Mouse (Mus musculus): ENCODE measurements around the gene Mr1.
A peak's percentile ranks its signal among the peaks of the same experiment; 100 is the strongest.

The Mr1 gene

GRCm38 (mm10) chr1:155126716-155127115 lies 19.9 kb downstream of the Mr1 start:
- no peak for DNase-seq

GRCm38 (mm10) chr1:155124397-155124796 lies 22.2 kb downstream of the Mr1 start:
- DNase-seq = no peak

- DNase-seq = no peak
Observed at GRCm38 (mm10) chr1:155121977-155122939, 24.4 kb downstream of the Mr1 start.

GRCm38 (mm10) chr1:155119719-155120118 lies 26.9 kb downstream of the Mr1 start:
- no peak for DNase-seq

GRCm38 (mm10) chr1:155113946-155114345 lies 32.7 kb downstream of the Mr1 start:
- no peak for DNase-seq

- DNase-seq = no peak
Observed at GRCm38 (mm10) chr1:155112875-155113274, 33.7 kb downstream of the Mr1 start.

GRCm38 (mm10) chr1:155112118-155112517 lies 34.5 kb downstream of the Mr1 start:
- no peak for DNase-seq

GRCm38 (mm10) chr1:155111491-155111890 lies 35.1 kb downstream of the Mr1 start:
- DNase-seq = no peak

- no peak for DNase-seq
Observed at GRCm38 (mm10) chr1:155109387-155110350, 36.9 kb downstream of the Mr1 start.

- no peak for DNase-seq
Observed at GRCm38 (mm10) chr1:155108412-155108811, 38.2 kb downstream of the Mr1 start.

GRCm38 (mm10) chr1:155107843-155108242 lies 38.8 kb downstream of the Mr1 start:
- DNase-seq = no peak

- DNase-seq = no peak
Observed at GRCm38 (mm10) chr1:155106310-155106709, 40.3 kb downstream of the Mr1 start.

- DNase-seq = no peak
Observed at GRCm38 (mm10) chr1:155103991-155104390, 42.6 kb downstream of the Mr1 start.

- DNase-seq = no peak
Observed at GRCm38 (mm10) chr1:155102631-155103030, 44.0 kb downstream of the Mr1 start.

- peak; percentile 97 for DNase-seq
Observed at GRCm38 (mm10) chr1:155099280-155099848, 47.2 kb downstream of the Mr1 start, which contains the start of gene Ier5. TSS of gene Ier5 (minus strand) at chr1:155099636.

- peak; percentile 70 for DNase-seq
Observed at GRCm38 (mm10) chr1:155098486-155099279, 47.9 kb downstream of the Mr1 start.

- DNase-seq = peak; percentile 61
Observed at GRCm38 (mm10) chr1:155097931-155098485, 48.6 kb downstream of the Mr1 start.

GRCm38 (mm10) chr1:155097354-155097753 lies 49.3 kb downstream of the Mr1 start:
- DNase-seq = peak; percentile 86

GRCm38 (mm10) chr1:155096620-155097261 lies 49.9 kb downstream of the Mr1 start:
- no peak for DNase-seq

GRCm38 (mm10) chr1:155093971-155094707 lies 52.5 kb downstream of the Mr1 start:
- DNase-seq = no peak

Data from liver (tissue).